Mouse (Mus musculus) CD4-positive, CD25-positive, alpha-beta regulatory T cell, adult 4 months (primary cell): ENCODE results near the gene Batf3. TPM values are rescaled to one million over a fixed set of nuclear protein-coding genes. Genes with fewer than 3 reads are reported as not detected.

Source experiments
- ATAC-seq: one replicate; pipeline ENCODE4 v1.8.0; 2017
- polyA plus RNA-seq, 2 experiments: library from polyadenylated mRNA; unstranded; fragments of 100-300 nt; shearing (Covaris generic); gene quantifications; one replicate each; pipeline ENCODE4 v1.2.1; 2017

The Batf3 gene
- not detected for polyA plus RNA-seq

DNA sequence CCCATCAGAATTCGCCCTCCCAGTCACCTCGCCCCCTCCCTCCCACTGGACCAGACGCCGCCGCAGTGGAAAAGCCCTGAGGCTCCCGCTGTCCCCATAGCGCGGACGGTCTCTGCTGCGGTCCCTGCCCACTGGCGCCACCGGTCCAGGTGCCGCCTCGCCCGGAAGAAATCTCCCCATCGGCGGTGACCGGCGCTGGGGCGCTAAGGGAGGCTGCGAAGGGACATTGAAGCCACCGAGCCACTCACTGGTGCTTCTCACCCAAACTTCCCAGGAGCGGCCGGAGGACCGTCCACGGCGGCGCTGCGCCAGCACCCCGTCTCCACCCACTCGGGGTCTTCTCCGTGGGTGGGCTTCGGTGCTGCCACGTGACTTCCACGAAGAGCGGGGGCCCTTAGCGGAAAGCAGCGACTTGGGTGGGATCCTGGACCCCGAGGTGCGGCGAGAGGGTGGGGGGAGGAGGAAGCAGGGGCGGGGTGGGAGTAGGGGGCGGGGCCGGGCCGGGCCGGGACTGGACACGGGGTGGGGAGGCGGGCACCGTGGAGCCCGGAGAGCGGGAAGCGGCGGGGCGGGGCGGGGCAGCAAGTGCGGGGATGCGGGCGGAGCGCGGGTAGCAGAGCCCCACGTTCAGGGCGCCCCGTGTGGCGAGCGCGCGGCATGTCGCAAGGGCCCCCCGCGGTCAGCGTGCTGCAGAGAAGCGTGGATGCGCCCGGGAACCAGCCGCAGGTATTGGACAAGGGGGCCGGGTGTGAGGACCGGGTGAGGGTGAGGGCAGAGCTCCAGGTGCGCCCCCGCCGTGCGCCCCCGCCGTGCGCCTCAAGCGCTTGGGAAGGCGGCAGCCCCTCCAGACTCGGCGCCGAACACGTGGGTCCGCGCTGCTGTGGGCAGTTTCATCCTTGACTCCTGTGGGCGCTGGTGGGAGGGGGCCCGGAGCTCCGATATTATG, at the start of gene Batf3:
Gene Batf3, plus strand, starts transcription at position 46 of the 946 bp plus-strand sequence.
- no peak for ATAC-seq

DNA sequence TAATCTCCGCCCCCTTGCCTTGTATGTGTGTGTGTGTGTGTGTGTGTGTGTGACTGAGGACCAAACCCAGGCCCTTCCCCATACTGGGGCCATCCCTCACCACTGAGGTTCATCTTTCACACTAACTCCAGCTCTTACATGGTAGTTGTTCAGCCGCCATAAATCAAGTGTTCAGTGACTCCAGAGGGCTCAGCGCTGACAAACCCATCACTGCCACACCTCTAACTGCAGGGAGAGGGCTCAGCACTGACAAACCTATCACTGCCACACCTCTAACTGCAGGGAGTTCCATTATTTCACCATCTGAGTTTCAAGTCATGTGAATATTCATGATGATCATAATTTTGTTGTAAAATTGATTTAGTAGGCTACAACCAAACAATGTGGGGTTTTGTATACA, 44.1 kb upstream of the Batf3 start:
- no peak for ATAC-seq

DNA sequence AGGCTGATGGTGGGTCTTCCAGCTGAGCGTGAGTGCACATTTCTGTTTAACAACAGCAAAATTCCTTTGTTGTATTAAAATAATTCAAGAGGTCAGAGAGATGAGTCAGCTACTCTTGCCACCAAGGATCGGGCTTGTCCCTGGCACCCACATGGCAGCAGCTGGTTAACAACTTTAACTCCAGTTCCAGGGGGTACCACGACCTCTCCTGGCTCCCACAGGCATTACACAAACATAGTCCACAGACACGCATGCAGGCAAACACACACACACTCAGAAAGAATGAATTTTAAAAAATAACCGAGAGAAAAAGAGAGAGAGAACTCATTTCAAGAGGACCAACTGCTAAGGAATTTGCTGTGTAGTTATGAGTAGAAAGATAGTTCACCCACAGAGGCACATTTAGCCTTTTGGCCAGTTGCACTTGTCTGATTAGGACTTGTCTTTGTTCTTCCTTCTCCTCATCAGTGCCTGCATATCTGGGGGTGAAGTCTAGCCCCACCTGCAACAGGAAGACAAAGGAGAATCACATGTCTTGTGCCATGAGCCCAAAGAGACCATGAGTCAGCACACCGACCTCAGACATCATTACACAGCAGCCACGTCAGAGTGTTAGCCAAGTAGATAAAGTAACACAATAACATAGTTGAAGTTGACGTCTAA, 42.6 kb upstream of the Batf3 start:
- ATAC-seq = no peak

DNA sequence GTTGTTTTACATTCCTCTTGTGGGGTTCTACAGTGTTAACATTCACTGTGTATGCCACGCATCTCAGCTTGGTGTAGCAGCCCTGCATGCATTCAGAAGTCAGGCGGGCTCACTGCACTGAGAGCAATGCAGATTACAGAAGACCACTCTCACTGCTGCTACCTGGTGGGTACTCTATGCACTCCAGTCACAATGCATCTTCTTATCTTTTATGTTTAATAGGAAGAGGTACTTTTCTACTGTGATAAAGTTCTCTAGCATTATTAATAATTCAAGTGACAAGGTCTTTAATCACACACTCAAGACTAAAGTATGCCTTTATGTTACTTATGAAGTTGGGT, 42.1 kb upstream of the Batf3 start:
- ATAC-seq = no peak

DNA sequence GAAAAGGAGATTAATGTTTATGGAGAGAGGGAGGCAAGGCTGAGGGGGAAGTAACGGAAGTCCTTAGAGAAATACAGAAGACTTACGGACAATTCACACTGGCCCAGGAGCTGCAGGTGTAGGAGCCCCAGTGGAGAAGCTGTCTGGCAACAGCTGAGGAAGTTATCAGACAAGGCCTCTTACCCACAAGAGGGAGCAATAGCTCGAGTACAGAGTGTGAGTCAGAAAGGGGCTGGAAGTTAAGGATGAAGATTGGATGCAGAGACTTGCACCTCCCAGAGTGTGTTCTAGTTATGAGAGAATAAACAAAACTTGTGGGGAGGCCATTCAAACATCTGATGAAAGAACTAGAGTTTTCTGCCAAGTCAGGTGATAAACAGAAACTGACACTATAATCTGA, 40.2 kb upstream of the Batf3 start:
- ATAC-seq = no peak

DNA sequence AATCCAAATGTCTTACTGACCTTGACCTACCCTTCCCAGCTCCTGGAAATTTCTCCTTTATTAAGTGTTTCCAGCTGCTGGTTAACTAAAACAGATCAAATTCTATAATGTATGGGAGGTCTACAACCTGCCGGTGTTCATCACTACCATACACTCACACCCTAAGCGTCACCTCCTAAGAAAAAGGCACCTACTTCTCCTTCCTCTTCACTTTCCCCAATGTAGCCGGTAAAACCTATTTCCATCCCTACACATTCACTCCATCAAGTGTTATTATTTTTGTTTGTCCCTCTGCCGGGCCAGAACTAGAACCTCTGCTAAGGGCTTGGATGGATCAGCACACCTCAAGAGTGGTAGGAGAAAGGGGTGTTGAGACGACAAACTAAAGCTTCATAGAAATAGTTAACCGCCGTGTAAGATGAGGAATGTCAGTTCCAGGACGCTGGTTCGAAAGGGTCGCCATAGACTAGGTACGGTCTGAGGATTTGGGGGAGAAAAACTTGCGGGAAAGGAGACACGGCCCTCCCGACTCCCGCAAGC, 35.3 kb upstream of the Batf3 start:
- ATAC-seq = peak; percentile 44

DNA sequence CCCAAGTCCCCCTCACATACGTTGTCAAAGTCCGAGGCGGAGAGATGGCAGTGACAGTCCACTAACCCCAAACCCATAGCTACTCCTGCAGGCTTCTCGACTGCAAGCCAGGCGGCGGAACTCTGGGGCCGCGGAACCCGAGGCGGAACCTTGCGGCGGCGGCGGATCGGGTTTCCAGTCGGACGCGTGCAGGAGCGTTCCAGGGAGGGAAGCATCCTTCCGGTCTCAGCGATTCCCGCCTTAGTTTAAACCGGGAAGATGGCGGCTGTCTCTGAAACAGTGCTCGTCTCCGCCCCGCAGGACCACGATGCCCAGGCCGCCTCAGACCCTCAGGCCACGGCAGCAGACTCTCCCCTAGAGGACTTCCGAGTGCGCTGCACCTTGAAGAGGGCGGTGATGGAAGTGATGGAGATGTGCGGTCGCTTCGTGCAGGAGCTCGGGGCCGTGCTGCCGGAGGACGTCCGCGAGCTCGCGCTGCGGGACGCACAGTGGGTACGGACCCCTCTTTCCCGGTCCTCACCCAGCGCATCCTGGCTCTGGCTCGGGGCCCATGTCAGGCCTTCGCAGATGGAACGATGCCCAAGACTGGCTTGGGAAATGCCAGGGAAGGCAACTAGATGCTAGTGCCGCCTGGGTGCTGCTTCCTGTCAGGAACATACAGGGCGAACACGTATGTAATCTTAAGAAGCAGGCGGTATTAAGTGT, 34.7 kb upstream of the Batf3 start, which contains the start of the genes Tatdn3 and Nsl1:
Gene Tatdn3, minus strand, starts transcription at position 152 of the 705 bp plus-strand sequence.
Gene Nsl1, plus strand, starts transcription at position 232 of the 705 bp plus-strand sequence.
- ATAC-seq = peak; percentile 94

DNA sequence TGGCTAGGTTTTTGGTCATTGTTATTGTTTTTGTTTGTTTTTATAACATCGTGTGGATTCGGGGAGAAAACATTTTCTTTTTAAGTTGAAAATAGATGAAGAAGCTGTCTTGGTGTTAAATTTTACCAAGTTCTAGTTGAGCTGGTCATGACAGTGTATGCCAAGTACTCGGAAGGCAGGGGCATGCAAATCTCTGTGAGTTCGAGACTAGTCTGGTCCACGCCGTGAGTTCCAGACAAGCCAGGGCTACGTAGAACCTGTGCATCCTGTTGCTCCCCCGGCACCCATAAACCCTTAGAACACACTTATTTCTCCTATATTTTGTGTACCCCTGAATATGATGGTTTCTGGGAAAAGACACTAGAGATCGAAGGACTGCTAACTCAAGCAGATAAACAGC, 33.9 kb upstream of the Batf3 start:
- no peak for ATAC-seq

DNA sequence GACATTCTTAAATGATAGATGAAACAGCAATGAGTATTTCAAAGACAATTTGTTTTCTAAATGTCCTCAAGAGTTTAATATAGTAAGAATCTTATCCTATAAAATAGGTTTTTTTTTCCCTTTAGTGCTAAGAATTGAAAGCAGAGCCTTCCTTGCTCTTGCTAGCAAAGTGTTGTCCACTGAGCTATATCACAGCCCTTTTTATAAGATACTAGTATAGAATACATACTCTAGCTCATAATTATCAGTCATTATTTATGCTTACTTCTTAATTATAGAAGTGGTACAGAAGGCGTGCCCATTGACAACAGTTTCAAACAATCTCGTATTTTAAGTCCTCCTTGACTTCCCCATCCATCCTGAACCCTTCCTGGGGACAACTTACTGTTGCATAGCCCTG, 33.1 kb upstream of the Batf3 start:
- no peak for ATAC-seq

DNA sequence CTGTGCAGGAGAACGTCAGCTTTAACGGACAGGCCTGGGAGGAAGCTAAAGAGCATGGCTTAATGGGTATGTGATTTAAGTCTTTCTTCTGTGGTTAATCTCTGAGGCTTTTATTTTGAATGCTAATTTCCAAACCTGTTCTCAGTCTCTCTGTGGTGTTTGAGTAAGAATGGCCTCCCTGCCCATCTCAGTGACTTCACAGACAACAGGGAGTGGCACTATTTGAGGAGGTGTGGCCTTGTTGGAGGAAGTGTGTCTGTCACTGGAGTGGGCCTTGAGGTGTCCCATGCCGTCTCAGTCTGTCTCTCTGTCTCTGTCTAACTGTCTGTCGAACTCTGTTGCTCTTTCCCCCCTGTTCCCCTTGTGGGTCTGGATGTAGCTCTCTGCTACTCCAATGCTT, 32.5 kb upstream of the Batf3 start:
- ATAC-seq = no peak

DNA sequence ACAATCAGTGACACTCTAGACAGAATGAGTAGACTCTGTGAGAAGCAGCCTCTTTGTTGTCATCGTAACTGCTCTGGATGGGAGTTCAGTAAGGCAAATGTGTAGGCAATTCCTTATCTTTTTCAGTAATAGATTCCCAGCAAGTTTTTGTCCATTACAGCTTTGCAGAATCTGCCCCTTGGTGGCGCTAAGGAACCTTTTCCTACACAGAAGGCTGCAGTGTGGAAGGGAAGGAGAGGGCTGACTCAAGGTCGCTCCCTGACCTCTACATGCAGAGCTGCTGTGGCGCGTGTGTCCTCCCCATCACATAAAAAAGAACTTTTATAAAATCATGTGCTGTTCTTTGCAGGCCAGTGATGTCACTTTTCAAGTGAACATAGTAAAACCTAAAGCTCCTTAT, 29.3 kb upstream of the Batf3 start:
- no peak for ATAC-seq

DNA sequence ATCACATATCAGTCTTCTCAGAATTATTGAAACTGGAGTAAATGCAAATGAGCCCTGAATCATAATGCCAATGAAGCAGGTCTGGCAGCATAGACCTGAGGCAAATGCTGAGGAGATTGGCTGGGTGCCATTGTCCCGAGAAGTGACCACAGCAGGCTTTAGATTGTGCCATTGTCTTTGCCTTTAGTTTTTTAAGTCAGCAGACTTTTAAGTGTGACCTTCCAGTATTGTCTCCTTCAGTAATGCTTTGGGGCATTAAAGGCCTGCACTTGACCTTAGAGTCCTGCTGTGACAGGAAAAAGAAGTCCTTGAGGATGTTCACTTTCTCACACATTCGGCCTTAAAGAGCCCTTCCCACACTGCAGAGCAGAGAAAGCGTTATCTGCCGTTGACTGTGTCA, 27.4 kb upstream of the Batf3 start:
- ATAC-seq = no peak

DNA sequence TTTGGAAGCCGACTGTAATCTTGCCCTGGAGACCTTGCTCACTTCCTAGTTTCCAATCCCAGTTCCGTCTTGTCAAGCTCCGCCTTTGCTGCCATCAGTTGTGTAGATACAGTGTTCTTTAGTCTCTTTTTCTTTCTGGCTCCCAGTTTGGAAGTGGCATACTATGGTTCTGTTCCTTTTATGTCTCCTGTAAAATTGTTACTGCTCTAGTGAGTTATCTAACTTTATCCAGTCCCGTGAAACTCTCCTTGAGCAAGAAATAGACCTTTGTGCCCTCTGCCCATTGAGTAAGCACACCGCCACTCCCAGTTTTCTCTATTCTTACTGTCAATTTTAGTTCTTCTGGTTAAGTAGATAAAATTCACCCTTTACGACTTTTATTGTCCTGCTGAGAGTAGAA, 26.0 kb upstream of the Batf3 start:
- ATAC-seq = no peak

DNA sequence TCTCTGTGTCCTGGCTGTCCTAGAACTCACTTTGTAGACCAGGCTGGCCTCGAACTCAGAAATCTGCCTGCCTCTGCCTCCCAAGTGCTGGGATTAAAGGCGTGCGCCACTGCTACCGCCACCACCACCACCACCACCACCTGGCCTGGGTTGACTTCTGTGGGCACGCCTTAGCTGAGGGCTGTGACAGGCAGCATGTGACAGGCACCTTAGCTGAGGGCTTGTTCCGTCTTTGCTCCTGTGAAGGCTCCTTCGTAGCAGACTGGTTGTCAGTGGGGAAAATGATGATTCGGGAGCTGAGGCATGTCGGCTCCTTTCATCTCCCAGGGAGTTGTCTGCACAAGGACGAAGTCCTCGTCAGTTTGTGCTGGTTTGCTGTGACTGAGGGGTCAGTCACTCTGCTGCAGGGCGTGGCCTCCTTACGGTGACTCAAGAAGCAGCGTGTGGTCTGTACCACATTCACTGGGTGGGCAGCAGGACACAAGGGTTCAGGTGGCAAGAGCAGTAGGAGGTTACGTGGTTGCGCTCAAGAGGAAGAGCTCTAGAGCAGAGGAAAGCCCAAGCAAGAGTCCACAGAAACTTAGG, 25.2 kb upstream of the Batf3 start:
- ATAC-seq = no peak

DNA sequence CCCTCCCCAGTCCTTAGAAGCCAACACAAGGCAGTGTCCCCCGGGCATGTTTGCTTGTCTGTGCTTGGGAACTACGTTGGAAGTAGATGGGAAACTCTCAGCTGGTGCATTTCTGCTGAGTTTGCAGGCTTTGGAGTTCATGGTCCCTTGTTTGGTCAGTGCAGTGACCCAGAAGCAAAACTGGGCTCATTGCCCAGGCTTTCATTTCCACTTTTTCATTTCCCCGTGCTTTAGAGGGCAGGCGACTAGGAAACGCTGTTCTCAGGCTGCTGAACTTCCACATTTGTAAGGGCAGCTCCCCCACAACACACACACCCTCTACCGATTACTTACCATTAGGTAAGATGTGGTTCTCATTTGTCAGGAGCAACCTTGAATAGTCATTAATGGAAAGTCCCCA, 24.6 kb upstream of the Batf3 start:
- no peak for ATAC-seq

DNA sequence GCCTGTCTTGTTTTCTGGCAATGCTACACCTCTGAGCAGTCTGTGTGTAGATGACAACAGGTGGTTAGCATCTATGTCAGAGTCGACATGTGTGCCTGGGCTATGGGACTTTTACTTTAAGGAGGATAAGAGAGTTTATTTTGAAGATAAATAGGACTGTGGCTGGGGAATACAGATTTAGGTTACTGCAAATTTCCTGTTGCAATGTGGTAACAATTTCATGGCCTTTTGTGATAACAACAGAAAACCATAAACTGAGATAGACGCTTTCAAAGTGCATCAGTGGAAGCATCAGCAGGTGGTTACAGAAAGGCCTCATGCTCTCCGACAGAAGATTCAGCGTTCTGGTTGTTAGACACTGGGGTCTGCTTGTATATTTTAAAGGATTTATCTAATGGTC, 24.2 kb upstream of the Batf3 start:
- no peak for ATAC-seq

DNA sequence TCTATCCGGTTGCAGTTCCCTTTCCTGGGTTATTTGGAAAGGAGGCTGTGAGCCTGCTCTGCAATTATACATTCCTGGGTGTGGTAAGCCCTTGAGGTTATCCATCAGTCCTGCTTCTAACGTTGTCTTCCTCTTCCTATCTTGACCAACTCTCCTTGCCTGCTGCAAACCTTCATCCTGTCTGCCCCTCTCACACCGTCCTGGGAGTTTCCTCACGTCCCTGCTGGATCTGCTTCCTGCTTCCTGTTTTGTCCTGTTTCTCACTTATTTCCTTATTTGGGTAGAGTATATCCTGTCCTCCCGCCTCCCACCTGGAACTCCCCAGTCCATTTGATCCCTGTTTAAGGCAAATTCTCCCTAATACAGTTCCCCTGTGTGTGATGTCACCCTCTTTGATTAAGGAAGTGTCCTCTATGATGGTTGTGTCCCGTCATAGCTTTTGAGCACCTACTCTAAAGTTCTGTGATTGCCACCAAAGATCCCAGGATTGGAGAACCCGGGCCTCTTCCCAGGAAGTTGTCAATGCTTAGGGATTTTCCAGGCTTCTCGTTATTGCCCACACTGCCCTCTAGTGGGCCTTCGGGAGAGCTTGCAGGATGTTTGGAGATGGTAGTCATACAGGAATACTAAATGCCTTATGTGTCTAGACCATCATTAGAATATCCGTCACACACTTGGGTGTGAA, 22.3 kb upstream of the Batf3 start:
- no peak for ATAC-seq

DNA sequence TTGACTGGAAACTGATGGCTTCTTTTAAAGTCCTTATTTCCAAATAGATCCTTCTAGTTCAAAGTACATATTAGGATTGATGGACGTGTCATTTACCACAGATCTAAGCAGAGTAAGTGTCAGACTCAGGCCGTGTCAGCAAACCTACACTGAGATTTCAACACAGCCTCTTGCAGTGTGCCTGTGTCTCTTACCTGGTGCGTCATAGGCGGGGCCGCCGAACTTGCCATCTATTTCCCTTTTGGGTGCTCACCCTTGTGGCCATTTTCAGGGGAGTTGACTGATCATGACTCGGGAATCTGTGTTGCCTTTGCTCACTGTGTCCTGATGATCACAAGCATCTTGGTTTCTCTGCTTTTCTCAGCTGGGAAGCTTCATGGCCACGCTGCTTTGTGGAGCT, 14.4 kb upstream of the Batf3 start:
- no peak for ATAC-seq

DNA sequence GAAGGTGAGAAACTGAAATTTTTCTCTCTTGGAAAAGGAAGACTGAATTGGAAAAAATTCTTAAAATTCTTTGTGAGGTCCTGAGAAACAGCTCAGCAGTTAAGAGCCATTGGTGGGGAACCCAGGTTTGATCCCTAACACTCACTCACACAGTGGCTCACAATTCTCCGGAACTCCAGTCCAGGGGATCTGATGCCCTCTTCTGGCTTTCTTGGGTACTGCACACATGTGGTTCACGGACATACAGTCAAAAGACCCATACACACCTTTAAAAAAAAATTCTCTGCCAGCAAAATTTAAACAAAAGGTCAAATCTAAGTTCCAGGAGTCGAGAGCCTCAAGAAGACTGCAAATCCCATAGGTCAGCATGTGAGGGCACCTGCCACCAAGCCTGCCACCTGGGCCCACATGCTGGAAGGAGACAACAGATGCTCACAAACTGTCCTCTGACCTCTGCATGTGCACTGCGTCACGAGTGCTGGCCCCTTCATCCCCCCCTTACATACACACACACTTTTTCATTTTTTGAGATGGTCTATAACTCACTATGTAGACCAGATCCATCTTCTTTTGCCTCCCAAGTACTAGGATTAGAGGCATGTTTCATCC, 12.6 kb upstream of the Batf3 start:
- ATAC-seq = no peak

DNA sequence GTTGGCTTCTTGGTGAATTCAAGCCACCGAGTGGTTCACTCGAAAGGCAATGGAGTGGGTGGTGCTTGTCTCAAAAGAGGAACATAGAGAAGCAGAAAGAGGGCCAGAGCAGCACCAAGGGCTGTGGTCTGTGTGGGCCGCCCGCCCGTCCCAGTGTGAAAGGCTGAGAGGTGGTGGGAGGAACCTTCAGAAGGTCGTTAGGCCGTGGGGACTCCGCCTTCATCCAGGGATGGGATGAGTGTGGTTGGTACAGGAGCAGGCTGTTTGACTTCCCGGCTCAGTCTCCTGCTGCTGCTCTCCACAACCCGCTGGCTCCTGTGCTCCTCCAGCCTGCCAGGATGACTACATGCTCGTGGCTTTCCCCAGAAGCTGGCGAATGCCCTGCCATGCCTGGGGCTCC, 12.1 kb upstream of the Batf3 start:
- no peak for ATAC-seq

DNA sequence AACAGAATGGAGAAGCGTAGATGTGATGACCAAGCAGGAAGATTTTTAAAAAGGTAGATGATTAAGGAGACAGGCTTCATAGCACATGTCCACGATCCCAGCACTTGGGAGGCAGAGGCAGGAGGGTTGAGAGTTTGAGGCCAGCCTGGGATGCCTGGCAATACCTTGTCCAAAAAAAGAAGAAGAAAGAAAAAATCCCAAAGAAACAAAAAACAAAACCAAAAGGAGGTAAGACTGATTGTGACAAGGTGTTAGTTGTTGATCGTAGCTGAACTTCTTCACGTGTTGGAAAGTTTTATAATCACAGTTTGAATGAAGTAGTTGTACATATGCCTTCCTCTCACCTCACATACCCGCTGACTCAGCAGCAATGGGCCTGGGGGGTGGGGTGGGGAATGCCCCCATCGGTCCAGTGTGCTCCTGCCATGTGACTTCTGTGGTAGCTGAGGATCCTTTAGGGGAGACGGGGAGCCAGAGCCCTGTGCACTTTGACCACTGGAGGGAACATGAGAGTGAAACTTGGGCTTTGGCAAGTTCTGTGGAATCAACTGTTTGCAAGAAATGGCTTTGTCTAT, 11.3 kb upstream of the Batf3 start:
- ATAC-seq = no peak
